Mouse (Mus musculus): ENCODE data around the gene Gstm2.
"Not testable (repeated sequence)": the region's sequence is repeated elsewhere in the genome, so short reads cannot be mapped to it uniquely, and the experiment has no call there.

The Gstm2 gene

GRCm38 (mm10) chr3:107986041-107986562 is at the start of gene Gstm2:
TSS of gene Gstm2 (minus strand) at chr3:107986453.
- DNase-seq: peak; percentile 78

- peak; percentile 63 for DNase-seq
These were observed 46.9 kb upstream of the Gstm2 start for GRCm38 (mm10) chr3:108033156-108033555.

DNA sequence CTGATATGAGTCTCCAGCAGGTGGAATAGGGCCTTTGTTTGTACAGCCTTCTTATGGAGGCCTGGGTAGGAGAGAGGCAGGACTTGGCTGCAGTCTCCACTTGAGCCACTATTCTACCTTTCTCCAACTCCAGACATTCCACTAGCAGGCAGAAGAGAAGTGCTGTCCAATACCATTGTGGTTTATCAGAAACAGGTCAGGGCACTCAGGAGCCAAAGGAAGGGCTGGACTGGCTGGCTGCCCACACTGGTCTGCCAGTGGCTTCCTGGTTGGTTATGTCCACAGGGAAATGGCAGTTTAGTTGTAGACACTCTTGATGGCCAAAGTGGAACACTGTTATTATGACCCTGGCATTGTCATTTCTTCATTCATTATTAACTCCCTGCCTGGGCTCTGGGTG is 45.9 kb upstream of the Gstm2 start:
- no peak for DNase-seq

GRCm38 (mm10) chr3:108028641-108029365 is 42.5 kb upstream of the Gstm2 start:
- peak; percentile 43 for DNase-seq

GRCm38 (mm10) chr3:108026597-108026996 is 40.3 kb upstream of the Gstm2 start:
- DNase-seq: no peak

- DNase-seq: no peak
These were observed 39.8 kb upstream of the Gstm2 start for GRCm38 (mm10) chr3:108026049-108026448.

- DNase-seq: peak; percentile 41
These were observed 39.1 kb upstream of the Gstm2 start for GRCm38 (mm10) chr3:108025318-108025717.

DNA sequence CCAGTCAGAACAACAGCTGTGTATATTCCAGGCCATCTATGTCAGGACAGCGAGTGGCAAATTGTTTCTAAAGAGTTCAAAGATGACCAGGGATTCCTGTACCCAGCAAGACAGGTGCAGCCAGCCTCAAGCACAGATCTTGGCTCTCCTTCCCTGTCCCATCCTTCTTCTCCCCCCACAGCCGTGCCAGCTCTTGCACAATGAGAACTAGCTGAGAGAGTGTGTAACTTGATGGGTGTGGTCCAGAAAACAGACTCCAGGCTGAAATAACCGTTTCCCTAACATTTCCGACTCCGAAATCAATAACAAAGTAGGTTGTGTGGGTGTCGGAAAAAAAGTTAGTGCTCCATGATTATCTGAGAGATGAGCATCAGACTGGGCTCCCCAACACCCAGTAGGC is 36.4 kb upstream of the Gstm2 start:
- no peak for DNase-seq

- DNase-seq: not testable (repeated sequence)
These were observed 34.2 kb upstream of the Gstm2 start for GRCm38 (mm10) chr3:108020351-108021022.

DNA sequence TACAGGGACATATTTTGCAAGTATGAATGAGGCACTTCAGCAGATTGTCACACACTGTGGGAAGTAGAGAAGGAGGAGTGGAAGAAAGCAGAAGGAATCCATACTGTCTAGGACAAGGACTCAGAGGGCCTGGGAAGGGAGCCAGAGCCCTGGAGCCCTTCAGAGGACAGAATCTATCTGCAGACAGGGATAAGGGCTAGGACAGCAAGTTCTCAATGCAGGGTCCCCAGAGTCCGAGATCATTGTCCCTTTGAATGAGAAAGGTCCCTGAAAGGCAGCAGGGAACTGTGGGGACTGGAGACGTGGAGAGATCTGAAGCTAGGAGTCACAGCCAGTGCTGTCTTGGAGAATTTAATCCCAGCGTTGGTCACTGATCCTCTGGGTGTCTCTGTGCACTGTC is 33.0 kb upstream of the Gstm2 start:
- not testable (repeated sequence) for DNase-seq

- no peak for DNase-seq
These were observed 32.1 kb upstream of the Gstm2 start for GRCm38 (mm10) chr3:108018190-108018820.

- DNase-seq: peak; percentile 98
These were observed 31.4 kb upstream of the Gstm2 start, which contains the start of gene Gstm1 for GRCm38 (mm10) chr3:108017473-108018189. TSS of gene Gstm1 (minus strand) at chr3:108017973.

- DNase-seq: not testable (repeated sequence)
These were observed 30.2 kb upstream of the Gstm2 start for GRCm38 (mm10) chr3:108016468-108016867.

GRCm38 (mm10) chr3:108014974-108015346 is 28.7 kb upstream of the Gstm2 start:
- DNase-seq: no peak

- DNase-seq: no peak
These were observed 28.1 kb upstream of the Gstm2 start for GRCm38 (mm10) chr3:108014098-108014973.

- DNase-seq: peak; percentile 73
These were observed 27.1 kb upstream of the Gstm2 start for GRCm38 (mm10) chr3:108013331-108013871.

- no peak for DNase-seq
These were observed 25.3 kb upstream of the Gstm2 start for GRCm38 (mm10) chr3:108011558-108011957.

DNA sequence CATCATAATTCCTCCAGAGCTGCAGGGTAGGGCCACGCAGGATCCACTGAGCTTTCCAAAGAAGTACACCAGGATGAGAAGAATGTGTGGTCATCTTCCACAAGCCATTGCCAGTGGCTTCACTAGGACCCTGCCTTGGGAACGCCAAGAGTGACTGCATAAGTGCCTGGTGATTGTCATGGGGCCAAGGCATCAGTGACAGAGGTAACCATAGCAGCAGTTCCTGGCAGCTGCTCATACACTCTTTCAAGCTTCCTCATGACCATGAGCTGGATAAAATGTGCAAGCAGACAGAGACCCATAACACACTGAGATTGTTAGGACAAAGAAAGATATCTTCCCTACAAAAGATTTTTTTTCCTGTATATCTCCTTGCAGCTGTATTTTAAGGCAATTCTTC is 24.0 kb upstream of the Gstm2 start:
- no peak for DNase-seq

GRCm38 (mm10) chr3:108002021-108002420 is 15.8 kb upstream of the Gstm2 start:
- no peak for DNase-seq

GRCm38 (mm10) chr3:107999491-107999890 is 13.2 kb upstream of the Gstm2 start:
- no peak for DNase-seq

DNA sequence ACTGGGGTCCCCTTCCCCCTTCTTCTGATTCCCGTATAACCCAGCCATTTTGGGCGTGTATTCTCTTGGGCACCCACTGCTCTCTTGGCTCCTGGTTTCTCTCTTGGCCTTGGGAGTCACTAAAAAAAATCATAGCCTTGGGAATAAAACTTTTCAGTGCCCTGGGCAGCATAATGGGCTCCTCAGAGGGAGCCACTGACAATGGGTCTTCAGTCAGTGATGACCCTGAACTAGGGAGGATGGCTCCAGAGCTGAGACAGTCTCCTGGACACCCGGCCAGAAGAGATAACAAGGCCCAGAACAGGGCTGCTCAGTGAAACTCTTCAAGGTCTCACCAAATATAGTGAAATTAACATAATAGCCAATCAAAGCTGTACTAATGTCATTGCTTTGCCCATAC is 12.3 kb upstream of the Gstm2 start:
- no peak for DNase-seq

- no peak for DNase-seq
These were observed 10.3 kb upstream of the Gstm2 start for GRCm38 (mm10) chr3:107996576-107996975.

Measured in kidney, postnatal 14 days (tissue).